Mouse (Mus musculus) lung, embryonic 15.5 days (tissue): Measurements from ENCODE around the gene Adam1a. TPM values are rescaled to one million over a fixed set of nuclear protein-coding genes. Genes with fewer than 3 reads are reported as not detected.

Experiments
- ATAC-seq: fragments of 200-750 bp; cut with Nextera tagmentation; 2 replicates; pipeline ENCODE4 v1.8.0; 2017; ENCODE audit warnings: moderate number of reproducible peaks, borderline replicate concordance; ENCODE audit not compliant: low FRiP score, low TSS enrichment; ENCODE audit errors: extremely low read depth
- H3K27ac ChIP-seq: fragments of 300-500 bp; sonication (generic); 2 replicates; pipeline ENCODE4 v1.5.1; 2015; ENCODE audit warnings: moderate library complexity, mild to moderate bottlenecking, inconsistent platforms
- H3K27me3 ChIP-seq: fragments of 300-500 bp; sonication (generic); 2 replicates; pipeline ENCODE4 v1.6.1; 2015; ENCODE audit warnings: inconsistent platforms
- H3K36me3 ChIP-seq: fragments of 300-500 bp; sonication (generic); 2 replicates; pipeline ENCODE4 v1.6.1; 2015; ENCODE audit warnings: inconsistent platforms
- H3K4me1 ChIP-seq: fragments of 300-500 bp; sonication (generic); 2 replicates; pipeline ENCODE4 v1.6.1; 2015; ENCODE audit warnings: inconsistent platforms
- H3K4me2 ChIP-seq: fragments of 300-500 bp; sonication (generic); 2 replicates; pipeline ENCODE4 v1.6.1; 2015; ENCODE audit warnings: inconsistent platforms, mild to moderate bottlenecking, moderate library complexity
- H3K4me3 ChIP-seq: fragments of 300-500 bp; sonication (generic); 2 replicates; pipeline ENCODE4 v1.5.1; 2015; ENCODE audit warnings: mild to moderate bottlenecking, inconsistent platforms
- H3K9ac ChIP-seq: fragments of 300-500 bp; sonication (generic); 2 replicates; pipeline ENCODE4 v1.6.1; 2015; ENCODE audit warnings: inconsistent platforms
- H3K9me3 ChIP-seq: fragments of 300-500 bp; sonication (generic); 2 replicates; pipeline ENCODE4 v1.6.1; 2016; ENCODE audit warnings: inconsistent platforms
- WGBS: fragments of 180-500 bp; shearing (Covaris S2); methylation state at CpG from one replicate; pipeline ENCODE4 v1.1.7; 2015; 5-methylcytosine and 5-hydroxymethylcytosine counted together
- polyA plus RNA-seq: library from polyadenylated mRNA; unstranded; fragments of >200 nt; fragmentation: Nextera tagmentation; extraction: Ambion mirVana; gene quantifications from 2 replicates; pipeline ENCODE4 v1.2.1, GENCODE M21; 2015

Gene Adam1a
- polyA plus RNA-seq, 1 experiment from 2014 or later: 1.5 TPM

GRCm38 (mm10) chr5:121546530-121546895 lies 1.2 kb upstream of the Adam1a start:
- Histone ChIP-seq H3K4me1 (peaks cover 19% of the 10 kb centered on the region), H3K27me3 (no peaks in the 10 kb centered on the region), H3K9me3 (no peaks in the 10 kb centered on the region), H3K27ac (peak overlapping the region; percentile 87), H3K4me3 (peak overlapping the region; percentile 96), H3K4me2 (peak overlapping the region; percentile 79), H3K36me3 (no peaks in the 10 kb centered on the region), H3K9ac (peak overlapping the region; percentile 98)
- 22% methylated on average over 6 of the region's 6 CpGs for WGBS
- ATAC-seq: 0 out of 2 replicates have a peak, but pooled peaks have one; percentile 46

GRCm38 (mm10) chr5:121545793-121546529 lies 679 bp upstream of the Adam1a start, which contains the start of gene Mapkapk5:
Mapkapk5 (minus strand) TSS chr5:121545905.
- H3K4me2 ChIP-seq: peak within 1 kb of the TSS; percentile 79
- H3K27me3 ChIP-seq: no peaks in the 10 kb centered on the region
- H3K4me3 ChIP-seq: peak within 1 kb of the TSS; percentile 96
- H3K27ac ChIP-seq: peak within 1 kb of the TSS; percentile 87
- peak within 1 kb of the TSS; percentile 98 for H3K9ac ChIP-seq
- H3K9me3 ChIP-seq: no peaks in the 10 kb centered on the region
- H3K36me3 ChIP-seq: no peaks in the 10 kb centered on the region
- H3K4me1 ChIP-seq: peaks cover 19% of the 10 kb centered on the region
- peak; percentile 93 for ATAC-seq
- WGBS: 2% methylated on average over 41 of the region's 55 CpGs

- H3K27ac ChIP-seq: no peak overlapping the region
- H3K4me1 ChIP-seq: peaks cover 19% of the 10 kb centered on the region
- H3K9ac ChIP-seq: no peak overlapping the region
- H3K36me3 ChIP-seq: no peaks in the 10 kb centered on the region
- H3K27me3 ChIP-seq: no peaks in the 10 kb centered on the region
- H3K4me2 ChIP-seq: peak overlapping the region; percentile 79; the same call in 1 of the 2 replicates
- ATAC-seq: no peak
- 78% methylated on average over 3 of the region's 3 CpGs for WGBS
- H3K4me3 ChIP-seq: no peak overlapping the region
- no peaks in the 10 kb centered on the region for H3K9me3 ChIP-seq
Observed at GRCm38 (mm10) chr5:121543370-121543769, 1.9 kb downstream of the Adam1a start.

- peaks cover 13% of the 10 kb centered on the region for H3K4me1 ChIP-seq
- H3K9me3 ChIP-seq: no peaks in the 10 kb centered on the region
- WGBS: 79% methylated on average over 7 of the region's 7 CpGs
- H3K9ac ChIP-seq: no peak overlapping the region
- ATAC-seq: no peak
- no peaks in the 10 kb centered on the region for H3K27me3 ChIP-seq
- peaks cover 15% of the 10 kb centered on the region for H3K36me3 ChIP-seq
- H3K4me3 ChIP-seq: no peak overlapping the region
- H3K4me2 ChIP-seq: no peak overlapping the region
- no peak overlapping the region for H3K27ac ChIP-seq
Observed at GRCm38 (mm10) chr5:121541235-121541634, 4.0 kb downstream of the Adam1a start.

GRCm38 (mm10) chr5:121540066-121540465 lies 5.2 kb downstream of the Adam1a start:
- H3K36me3 ChIP-seq: peaks cover 26% of the 10 kb centered on the region
- H3K4me2 ChIP-seq: no peak overlapping the region
- H3K9me3 ChIP-seq: no peaks in the 10 kb centered on the region
- H3K27me3 ChIP-seq: no peaks in the 10 kb centered on the region
- WGBS: 91% methylated on average over 5 of the region's 5 CpGs
- H3K4me3 ChIP-seq: no peak overlapping the region
- H3K9ac ChIP-seq: no peak overlapping the region
- no peak for ATAC-seq
- H3K27ac ChIP-seq: no peak overlapping the region
- peaks cover 12% of the 10 kb centered on the region for H3K4me1 ChIP-seq

GRCm38 (mm10) chr5:121537588-121537987 lies 7.7 kb downstream of the Adam1a start:
- H3K27me3 ChIP-seq: no peaks in the 10 kb centered on the region
- no peak overlapping the region for H3K9ac ChIP-seq
- H3K9me3 ChIP-seq: no peaks in the 10 kb centered on the region
- no peak for ATAC-seq
- no peaks in the 10 kb centered on the region for H3K4me1 ChIP-seq
- H3K36me3 ChIP-seq: peaks cover 48% of the 10 kb centered on the region
- no peak overlapping the region for H3K4me3 ChIP-seq
- WGBS: 84% methylated on average over 2 of the region's 2 CpGs
- H3K27ac ChIP-seq: no peak overlapping the region
- no peak overlapping the region for H3K4me2 ChIP-seq

GRCm38 (mm10) chr5:121536921-121537555 lies 8.2 kb downstream of the Adam1a start:
- ATAC-seq: no peak
- no peaks in the 10 kb centered on the region for H3K27me3 ChIP-seq
- peaks cover 53% of the 10 kb centered on the region for H3K36me3 ChIP-seq
- no peaks in the 10 kb centered on the region for H3K4me1 ChIP-seq
- WGBS: 69% methylated on average over 7 of the region's 7 CpGs
- no peak overlapping the region for H3K9ac ChIP-seq
- H3K4me3 ChIP-seq: no peak overlapping the region
- no peak overlapping the region for H3K4me2 ChIP-seq
- no peak overlapping the region for H3K27ac ChIP-seq
- H3K9me3 ChIP-seq: no peaks in the 10 kb centered on the region

- H3K9ac ChIP-seq: no peak overlapping the region
- H3K4me2 ChIP-seq: no peak overlapping the region
- H3K4me1 ChIP-seq: no peaks in the 10 kb centered on the region
- H3K27ac ChIP-seq: no peak overlapping the region
- H3K36me3 ChIP-seq: peaks cover 69% of the 10 kb centered on the region
- H3K9me3 ChIP-seq: no peaks in the 10 kb centered on the region
- WGBS: 87% methylated on average over 3 of the region's 3 CpGs
- ATAC-seq: no peak
- H3K27me3 ChIP-seq: no peaks in the 10 kb centered on the region
- no peak overlapping the region for H3K4me3 ChIP-seq
Observed at GRCm38 (mm10) chr5:121535116-121535515, 10.2 kb downstream of the Adam1a start.

- ATAC-seq: no peak
Observed at GRCm38 (mm10) chr5:121534521-121534920, 10.8 kb downstream of the Adam1a start.

GRCm38 (mm10) chr5:121526961-121527360 lies 18.3 kb downstream of the Adam1a start:
- no peak overlapping the region for H3K4me2 ChIP-seq
- H3K4me1 ChIP-seq: 0 out of 2 replicates have a peak, but pooled peaks cover 6% of the 10 kb centered on the region
- H3K4me3 ChIP-seq: no peak overlapping the region
- 47% methylated on average over 8 of the region's 8 CpGs for WGBS
- H3K27me3 ChIP-seq: no peaks in the 10 kb centered on the region
- no peak overlapping the region for H3K27ac ChIP-seq
- H3K9ac ChIP-seq: no peak overlapping the region
- peak; percentile 67; the same call in 1 of the 2 replicates for ATAC-seq
- H3K9me3 ChIP-seq: no peaks in the 10 kb centered on the region
- H3K36me3 ChIP-seq: peaks cover 76% of the 10 kb centered on the region

More at GRCm38 (mm10) chr5:121534521-121534920, 10.8 kb downstream of the Adam1a start:
- no peak overlapping the region for H3K4me2 ChIP-seq
- no peak overlapping the region for H3K9ac ChIP-seq
- no peaks in the 10 kb centered on the region for H3K4me1 ChIP-seq
- H3K27ac ChIP-seq: no peak overlapping the region
- H3K36me3 ChIP-seq: peaks cover 75% of the 10 kb centered on the region
- H3K9me3 ChIP-seq: no peaks in the 10 kb centered on the region
- WGBS: 93% methylated on average over 5 of the region's 5 CpGs
- H3K4me3 ChIP-seq: no peak overlapping the region
- H3K27me3 ChIP-seq: no peaks in the 10 kb centered on the region

- no peak overlapping the region for H3K4me3 ChIP-seq
- no peak overlapping the region for H3K9ac ChIP-seq
- no peaks in the 10 kb centered on the region for H3K9me3 ChIP-seq
- H3K27ac ChIP-seq: no peak overlapping the region
- no peak overlapping the region for H3K4me2 ChIP-seq
- no peak for ATAC-seq
- 68% methylated on average over 7 of the region's 7 CpGs for WGBS
- peaks cover 75% of the 10 kb centered on the region for H3K36me3 ChIP-seq
- no peaks in the 10 kb centered on the region for H3K27me3 ChIP-seq
- H3K4me1 ChIP-seq: 0 out of 2 replicates have a peak, but pooled peaks cover 6% of the 10 kb centered on the region
Observed at GRCm38 (mm10) chr5:121526526-121526925, 18.8 kb downstream of the Adam1a start.
